Mouse (Mus musculus) kidney, embryonic 15.5 days (tissue): ENCODE results near the gene Nus1. TPM values are rescaled to one million over a fixed set of nuclear protein-coding genes. Genes with fewer than 3 reads are reported as not detected.

Source experiments
- ATAC-seq: fragments of 200-750 bp; cut with Nextera tagmentation; replicated peaks from 2 replicates; pipeline ENCODE4 v1.8.0; 2017; ENCODE audit warnings: moderate TSS enrichment; ENCODE audit not compliant: low FRiP score
- H3K27ac ChIP-seq: fragments of 300-500 bp; sonication (generic); 2 replicates; pipeline ENCODE4 v1.5.1; 2015; ENCODE audit warnings: mild to moderate bottlenecking, inconsistent platforms
- H3K27me3 ChIP-seq: fragments of 300-500 bp; sonication (generic); 2 replicates; pipeline ENCODE4 v1.6.1; 2015; ENCODE audit warnings: inconsistent platforms
- H3K36me3 ChIP-seq: fragments of 300-500 bp; sonication (generic); 2 replicates; pipeline ENCODE4 v1.6.1; 2015; ENCODE audit warnings: inconsistent platforms
- H3K4me1 ChIP-seq: fragments of 300-500 bp; sonication (generic); 2 replicates; pipeline ENCODE4 v1.6.1; 2015; ENCODE audit warnings: inconsistent platforms
- H3K4me2 ChIP-seq: fragments of 300-500 bp; sonication (generic); 2 replicates; pipeline ENCODE4 v1.6.1; 2015; ENCODE audit warnings: moderate library complexity, mild to moderate bottlenecking, inconsistent platforms
- H3K4me3 ChIP-seq: fragments of 300-500 bp; sonication (generic); replicated peaks from 2 replicates; pipeline ENCODE4 v1.5.1; 2015; ENCODE audit warnings: mild to moderate bottlenecking, inconsistent platforms
- H3K9ac ChIP-seq: fragments of 300-500 bp; sonication (generic); 2 replicates; pipeline ENCODE4 v1.6.1; 2015; ENCODE audit warnings: mild to moderate bottlenecking, inconsistent platforms
- H3K9me3 ChIP-seq: fragments of 300-500 bp; sonication (generic); replicated peaks from 2 replicates; pipeline ENCODE4 v1.6.1; 2016; ENCODE audit warnings: inconsistent platforms
- WGBS: fragments of 180-500 bp; shearing (Covaris S2); methylation state at CpG from one replicate; pipeline ENCODE4 v1.1.7; 2015; ENCODE audit warnings: mixed read lengths; 5-methylcytosine and 5-hydroxymethylcytosine counted together
- polyA plus RNA-seq: library from polyadenylated mRNA; unstranded; fragments of >200 nt; fragmentation: Nextera tagmentation; extraction: Ambion mirVana; gene quantifications from 2 replicates; pipeline ENCODE4 v1.2.1, GENCODE M21; 2015

Nus1 gene
- polyA plus RNA-seq, 1 experiment from 2014 or later = 15.9 TPM

GRCm38 (mm10) chr10:52418931-52419330 is 1.6 kb downstream of the Nus1 start:
- H3K4me2 ChIP-seq = peak overlapping the region; percentile 65
- peak overlapping the region; percentile 78 for H3K4me3 ChIP-seq
- peaks cover 27% of the 10 kb centered on the region for H3K4me1 ChIP-seq
- peak overlapping the region; percentile 85; the same call in 1 of the 2 replicates for H3K9ac ChIP-seq
- no peak for ATAC-seq
- no peaks in the 10 kb centered on the region for H3K9me3 ChIP-seq
- no peaks in the 10 kb centered on the region for H3K27me3 ChIP-seq
- H3K27ac ChIP-seq = 0 out of 2 replicates have a peak overlapping the region, but pooled peaks have one; percentile 27
- H3K36me3 ChIP-seq = no peaks in the 10 kb centered on the region; the same call in 1 of the 2 replicates
- WGBS = 40% methylated on average over 5 of the region's 5 CpGs

GRCm38 (mm10) chr10:52419402-52419801 is 2.1 kb downstream of the Nus1 start:
- 0 out of 2 replicates have a peak overlapping the region, but pooled peaks have one; percentile 27 for H3K27ac ChIP-seq

GRCm38 (mm10) chr10:52420526-52420925 is 3.2 kb downstream of the Nus1 start:
- no peak overlapping the region for H3K4me3 ChIP-seq
- H3K4me2 ChIP-seq = no peak overlapping the region
- H3K36me3 ChIP-seq = peaks cover 4% of the 10 kb centered on the region; the same call in 1 of the 2 replicates
- no peak overlapping the region for H3K9ac ChIP-seq
- H3K4me1 ChIP-seq = peaks cover 27% of the 10 kb centered on the region
- no peak for ATAC-seq
- no peaks in the 10 kb centered on the region for H3K9me3 ChIP-seq
- 90% methylated on average over 1 of the region's 1 CpGs for WGBS
- H3K27me3 ChIP-seq = no peaks in the 10 kb centered on the region
- no peak overlapping the region for H3K27ac ChIP-seq

More at GRCm38 (mm10) chr10:52419402-52419801, 2.1 kb downstream of the Nus1 start:
- WGBS = 59% methylated on average over 4 of the region's 4 CpGs
- Histone ChIP-seq H3K36me3 (no peaks in the 10 kb centered on the region; the same call in 1 of the 2 replicates), H3K4me2 (peak overlapping the region; percentile 65), H3K9ac (peak overlapping the region; percentile 85; the same call in 1 of the 2 replicates), H3K9me3 (no peaks in the 10 kb centered on the region), H3K4me1 (peaks cover 27% of the 10 kb centered on the region), H3K27me3 (no peaks in the 10 kb centered on the region), H3K4me3 (peak overlapping the region; percentile 78)
- ATAC-seq = no peak

GRCm38 (mm10) chr10:52421716-52422115 is 4.4 kb downstream of the Nus1 start:
- Histone ChIP-seq H3K4me3 (no peak overlapping the region), H3K4me2 (no peak overlapping the region), H3K9me3 (no peaks in the 10 kb centered on the region), H3K9ac (no peak overlapping the region), H3K27ac (no peak overlapping the region), H3K4me1 (peaks cover 23% of the 10 kb centered on the region), H3K27me3 (no peaks in the 10 kb centered on the region), H3K36me3 (peaks cover 4% of the 10 kb centered on the region; the same call in 1 of the 2 replicates)
- no peak for ATAC-seq
- WGBS = 94% methylated on average over 6 of the region's 6 CpGs

- no peak overlapping the region for H3K4me2 ChIP-seq
- H3K27ac ChIP-seq = no peak overlapping the region
- H3K4me1 ChIP-seq = peaks cover 22% of the 10 kb centered on the region
- no peak overlapping the region for H3K9ac ChIP-seq
- H3K27me3 ChIP-seq = no peaks in the 10 kb centered on the region
- 85% methylated on average over 2 of the region's 2 CpGs for WGBS
- H3K36me3 ChIP-seq = peaks cover 4% of the 10 kb centered on the region; the same call in 1 of the 2 replicates
- H3K9me3 ChIP-seq = no peaks in the 10 kb centered on the region
- ATAC-seq = no peak
- no peak overlapping the region for H3K4me3 ChIP-seq
Observed at GRCm38 (mm10) chr10:52423097-52423496, 5.8 kb downstream of the Nus1 start.

- Histone ChIP-seq H3K36me3 (peaks cover 22% of the 10 kb centered on the region), H3K27me3 (no peaks in the 10 kb centered on the region), H3K4me3 (no peak overlapping the region), H3K9me3 (no peaks in the 10 kb centered on the region), H3K27ac (no peak overlapping the region), H3K4me2 (no peak overlapping the region), H3K4me1 (peaks cover 7% of the 10 kb centered on the region; the same call in 1 of the 2 replicates), H3K9ac (no peak overlapping the region)
- ATAC-seq = no peak
- 80% methylated on average over 7 of the region's 7 CpGs for WGBS
Observed at GRCm38 (mm10) chr10:52426314-52426980, 9.1 kb downstream of the Nus1 start.

- Histone ChIP-seq H3K4me1 (0 out of 2 replicates have a peak, but pooled peaks cover 3% of the 10 kb centered on the region), H3K4me3 (no peak overlapping the region), H3K9ac (no peak overlapping the region), H3K27me3 (no peaks in the 10 kb centered on the region), H3K9me3 (no peaks in the 10 kb centered on the region), H3K4me2 (no peak overlapping the region), H3K27ac (no peak overlapping the region), H3K36me3 (peaks cover 34% of the 10 kb centered on the region)
- WGBS = 45% methylated on average over 2 of the region's 2 CpGs
- ATAC-seq = 0 out of 2 replicates have a peak, but pooled peaks have one; percentile 33
Observed at GRCm38 (mm10) chr10:52427634-52428415, 10.5 kb downstream of the Nus1 start.

- no peak overlapping the region for H3K4me3 ChIP-seq
- WGBS = 93% methylated on average over 1 of the region's 1 CpGs
- peaks cover 60% of the 10 kb centered on the region for H3K36me3 ChIP-seq
- no peak overlapping the region for H3K27ac ChIP-seq
- H3K9ac ChIP-seq = no peak overlapping the region
- H3K4me2 ChIP-seq = no peak overlapping the region
- 0 out of 2 replicates have a peak, but pooled peaks cover 3% of the 10 kb centered on the region for H3K4me1 ChIP-seq
- ATAC-seq = no peak
- no peaks in the 10 kb centered on the region for H3K9me3 ChIP-seq
- H3K27me3 ChIP-seq = no peaks in the 10 kb centered on the region
Observed at GRCm38 (mm10) chr10:52430953-52431352, 13.6 kb downstream of the Nus1 start.

- 96% methylated on average over 8 of the region's 8 CpGs for WGBS
- ATAC-seq = no peak
Observed at GRCm38 (mm10) chr10:52434836-52435235, 17.5 kb downstream of the Nus1 start.

GRCm38 (mm10) chr10:52460614-52461013 is 43.3 kb downstream of the Nus1 start:
- ATAC-seq = no peak
- no peak overlapping the region for H3K4me3 ChIP-seq
- 68% methylated on average over 2 of the region's 2 CpGs for WGBS
- H3K4me2 ChIP-seq = no peak overlapping the region
- H3K27me3 ChIP-seq = no peaks in the 10 kb centered on the region
- no peaks in the 10 kb centered on the region for H3K4me1 ChIP-seq
- H3K9ac ChIP-seq = no peak overlapping the region
- no peaks in the 10 kb centered on the region for H3K36me3 ChIP-seq
- no peaks in the 10 kb centered on the region for H3K9me3 ChIP-seq
- no peak overlapping the region for H3K27ac ChIP-seq

More at GRCm38 (mm10) chr10:52434836-52435235, 17.5 kb downstream of the Nus1 start:
- Histone ChIP-seq H3K27ac (no peak overlapping the region), H3K4me2 (no peak overlapping the region), H3K4me3 (no peak overlapping the region), H3K36me3 (peaks cover 86% of the 10 kb centered on the region), H3K9ac (no peak overlapping the region), H3K4me1 (no peaks in the 10 kb centered on the region), H3K9me3 (no peaks in the 10 kb centered on the region), H3K27me3 (no peaks in the 10 kb centered on the region)

- no peak overlapping the region for H3K4me2 ChIP-seq
- 61% methylated on average over 7 of the region's 7 CpGs for WGBS
Observed at GRCm38 (mm10) chr10:52463941-52464739, 46.8 kb downstream of the Nus1 start.

More at GRCm38 (mm10) chr10:52463941-52464739, 46.8 kb downstream of the Nus1 start:
- Histone ChIP-seq H3K36me3 (no peaks in the 10 kb centered on the region), H3K27ac (no peak overlapping the region), H3K9ac (no peak overlapping the region), H3K4me3 (no peak overlapping the region), H3K9me3 (no peaks in the 10 kb centered on the region), H3K4me1 (no peaks in the 10 kb centered on the region), H3K27me3 (no peaks in the 10 kb centered on the region)
- ATAC-seq = no peak
